ENCODE assay signal across 20 mouse cellular contexts in the genomic region with DNA sequence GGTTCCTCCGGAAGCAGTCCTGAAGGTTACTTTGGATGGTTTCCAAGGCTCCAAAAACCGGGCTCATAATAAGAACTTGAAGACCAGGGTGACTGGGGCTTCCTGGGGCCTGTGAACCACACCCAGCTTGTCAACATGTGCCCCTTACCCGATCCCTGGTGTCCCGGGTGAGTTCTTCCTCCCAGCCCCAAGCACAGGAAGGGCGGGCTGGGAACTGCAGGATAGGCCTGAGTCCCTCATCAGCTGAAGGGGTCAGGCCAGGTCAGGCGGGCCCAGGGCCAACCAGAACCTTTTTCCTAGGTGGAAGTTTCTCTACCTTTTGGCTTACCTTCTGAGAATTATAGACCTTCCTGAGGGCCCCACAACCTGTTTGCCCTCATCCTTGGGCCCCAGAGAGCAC. TPM values are rescaled to one million over a fixed set of nuclear protein-coding genes. Genes with fewer than 3 reads are reported as not detected.
DNase-seq lines count a peak whose midpoint lies in the region; ATAC-seq and TF ChIP-seq lines count a peak whose summit lies in the region.
"Had no signal": no experiment of that assay in that cellular context is flagged by ENCODE, and none has a peak within 500 bp of the region (broad histone marks: within the 10 kb centered on the region; RNA-seq: fewer than 3 reads in every experiment).

No protein-coding gene starts in this region.

- H3K4me1 ChIP-seq in midbrain, embryonic 11.5 days (ENCODE audit: control insufficient read depth, insufficient read depth, low read length) = no peaks in the 10 kb centered on the region
- H3K4me1 ChIP-seq in midbrain, embryonic 10.5 days = peaks cover 34% of the 10 kb centered on the region

- no peaks in the 10 kb centered on the region for H3K9me3 ChIP-seq in midbrain, embryonic 11.5 days (ENCODE audit: control insufficient read depth, low read length)
- no peaks in the 10 kb centered on the region for H3K9me3 ChIP-seq in midbrain, embryonic 10.5 days (replicated peaks)
- H3K9me3 ChIP-seq: embryonic facial prominence, embryonic 13.5 days; forebrain, embryonic 13.5 days; midbrain, embryonic 12.5 days; neural tube, embryonic 15.5 days had no signal

- ATAC-seq in midbrain, embryonic 11.5 days (ENCODE audit: low FRiP score) = no peak
- ATAC-seq: forebrain, embryonic 13.5 days; intestine, postnatal 0 days had no signal

- H3K27me3 ChIP-seq in midbrain, embryonic 11.5 days (ENCODE audit: control insufficient read depth, insufficient read depth, low read length) = no peaks in the 10 kb centered on the region
- H3K27me3 ChIP-seq in midbrain, embryonic 10.5 days (ENCODE audit: low read depth, poor library complexity, severe bottlenecking) = peaks cover 4% of the 10 kb centered on the region; the same call in 1 of the 2 replicates
- H3K27me3 ChIP-seq: embryonic facial prominence, embryonic 13.5 days; neural tube, embryonic 15.5 days had no signal

- H3K4me3 ChIP-seq in gastrocnemius, adult 2 months = no peak overlapping the region
- no peak overlapping the region for H3K4me3 ChIP-seq in midbrain, embryonic 11.5 days (ENCODE audit: low read depth, low read length)
- H3K4me3 ChIP-seq in midbrain, embryonic 10.5 days = no peak overlapping the region
- no peak overlapping the region for H3K4me3 ChIP-seq in left cerebral cortex, adult 2 months
- H3K4me3 ChIP-seq: embryonic facial prominence, embryonic 13.5 days; erythroblast, embryonic 14.5 days; forebrain, embryonic 13.5 days; layer of hippocampus, adult 2 months; midbrain, embryonic 12.5 days; neural tube, embryonic 15.5 days had no signal

- TF ChIP-seq CTCF in gastrocnemius, adult 2 months (IDR thresholded peaks at IDR 0.05) = no peak
- TF ChIP-seq CTCF in left cerebral cortex, adult 2 months (IDR thresholded peaks at IDR 0.05) = no peak

- H3K27ac ChIP-seq in gastrocnemius, adult 2 months = peak overlapping the region; percentile 87
- no peak overlapping the region for H3K27ac ChIP-seq in midbrain, embryonic 11.5 days (ENCODE audit: low read depth, low read length)
- no peak overlapping the region for H3K27ac ChIP-seq in midbrain, embryonic 10.5 days (replicated peaks)
- no peak overlapping the region for H3K27ac ChIP-seq in left cerebral cortex, adult 2 months
- H3K27ac ChIP-seq: embryonic facial prominence, embryonic 13.5 days; forebrain, embryonic 13.5 days; layer of hippocampus, adult 2 months; midbrain, embryonic 12.5 days; neural tube, embryonic 15.5 days; stomach, postnatal 0 days had no signal

- H3K9ac ChIP-seq in midbrain, embryonic 11.5 days (ENCODE audit: low read length) = no peak overlapping the region
- H3K9ac ChIP-seq: embryonic facial prominence, embryonic 13.5 days; forebrain, embryonic 13.5 days; midbrain, embryonic 12.5 days; neural tube, embryonic 15.5 days had no signal

- no peaks in the 10 kb centered on the region for H3K36me3 ChIP-seq in midbrain, embryonic 11.5 days (ENCODE audit: control insufficient read depth, insufficient read depth, low read length)
- no peaks in the 10 kb centered on the region for H3K36me3 ChIP-seq in midbrain, embryonic 10.5 days
- H3K36me3 ChIP-seq: embryonic facial prominence, embryonic 13.5 days; midbrain, embryonic 12.5 days; neural tube, embryonic 15.5 days had no signal

- 84% methylated on average over 6 of the region's 6 CpGs for WGBS in midbrain, embryonic 11.5 days
- 79% methylated on average over 6 of the region's 6 CpGs for WGBS in midbrain, embryonic 10.5 days

- H3K4me2 ChIP-seq in midbrain, embryonic 11.5 days = no peak overlapping the region
- H3K4me2 ChIP-seq: embryonic facial prominence, embryonic 13.5 days; forebrain, embryonic 13.5 days; midbrain, embryonic 12.5 days; neural tube, embryonic 15.5 days had no signal

- intact Hi-C loops in gastrocnemius, adult 2 months (cut with DNase I) = no loop called here
- intact Hi-C loops in left cerebral cortex, adult 2 months (cut with DNase I) = no loop called here

- DNase-seq in gastrocnemius, adult 2 months = peak; percentile 66
- no peak for DNase-seq in gastrocnemius, adult 18-20 months (ENCODE audit: low spot score)
- peak; percentile 30 for DNase-seq in kidney, adult 11 months
- no peak for DNase-seq in kidney, postnatal 10 days
- DNase-seq in midbrain, embryonic 11.5 days (ENCODE audit: low spot score, missing footprints) = peak; percentile 14
- DNase-seq in midbrain, embryonic 10.5 days (ENCODE audit: low spot score) = no peak
- no peak for DNase-seq in left cerebral cortex, adult 2 months (ENCODE audit: extremely low spot score in 1 of 2, low spot score in 2 of 2)
- DNase-seq in testis, postnatal 10 days (ENCODE audit: low spot score) = no peak
- DNase-seq: adrenal gland, postnatal 14 days; cerebellum, adult 8-10 months; cerebellum, postnatal 36 days; embryo, embryonic 11 days had no signal

RNA-seq across cellular contexts. Expression of a gene that starts 48.2 kb away (rescaled TPM):
- total RNA-seq in gastrocnemius, adult 2 months (2021) = 10 to 100 TPM; 23.2 to 23.5 TPM
- total RNA-seq in gastrocnemius, adult 18-20 months (2021) = 10 to 100 TPM; 18.6 to 21.6 TPM
- polyA plus RNA-seq in midbrain, embryonic 11.5 days (2014; fragmentation: Nextera tagmentation; extraction: Ambion mirVana) = 789 and 799 TPM in 2 replicates
- 329 and 443 TPM in 2 replicates for polyA plus RNA-seq in midbrain, embryonic 10.5 days (2016; fragmentation: Nextera tagmentation; extraction: Ambion mirVana)
- total RNA-seq in left cerebral cortex, adult 2 months (2021) = 10 to 100 TPM; 10.3 to 10.7 TPM

Comparison
In these comparisons a context has a peak if more than half of its experiments do, and no peak if none do; other contexts are left out.
1. DNase-seq: peak in gastrocnemius, adult 2 months (single experiment), kidney, adult 11 months (single experiment) and midbrain, embryonic 11.5 days (single experiment); none in gastrocnemius, adult 18-20 months (single experiment), kidney, postnatal 10 days (single experiment), midbrain, embryonic 10.5 days (single experiment), left cerebral cortex, adult 2 months (0 of 2) and testis, postnatal 10 days (single experiment).